Mouse (Mus musculus): ENCODE results near the gene Sub1.

Sub1 gene

GRCm38 (mm10) chr15:12013532-12014196, 16.9 kb upstream of the Sub1 start:
- ATAC-seq (ENCODE audit: insufficient number of reproducible peaks, low FRiP score, low TSS enrichment): no peak

- ATAC-seq (ENCODE audit: insufficient number of reproducible peaks, low FRiP score, low TSS enrichment): 0 out of 2 replicates have a peak, but pooled peaks have one; percentile 15
Measured at GRCm38 (mm10) chr15:12010602-12011044, 13.8 kb upstream of the Sub1 start.

GRCm38 (mm10) chr15:12009712-12010601, 13.2 kb upstream of the Sub1 start:
- ATAC-seq (ENCODE audit: insufficient number of reproducible peaks, low FRiP score, low TSS enrichment): 0 out of 2 replicates have a peak, but pooled peaks have one; percentile 20

GRCm38 (mm10) chr15:12008894-12009293, 12.1 kb upstream of the Sub1 start:
- ATAC-seq (ENCODE audit: insufficient number of reproducible peaks, low FRiP score, low TSS enrichment): no peak

GRCm38 (mm10) chr15:12007971-12008800, 11.4 kb upstream of the Sub1 start:
- ATAC-seq (ENCODE audit: insufficient number of reproducible peaks, low FRiP score, low TSS enrichment): no peak

GRCm38 (mm10) chr15:12007421-12007820, 10.6 kb upstream of the Sub1 start:
- ATAC-seq (ENCODE audit: insufficient number of reproducible peaks, low FRiP score, low TSS enrichment): no peak

GRCm38 (mm10) chr15:12006169-12006568, 9.4 kb upstream of the Sub1 start:
- no peak for ATAC-seq (ENCODE audit: insufficient number of reproducible peaks, low FRiP score, low TSS enrichment)

GRCm38 (mm10) chr15:11995815-11996201, 975 bp downstream of the Sub1 start:
- peak; percentile 99 for ATAC-seq (ENCODE audit: insufficient number of reproducible peaks, low FRiP score, low TSS enrichment)

- peak; percentile 13; the same call in 1 of the 2 replicates for ATAC-seq (ENCODE audit: insufficient number of reproducible peaks, low FRiP score, low TSS enrichment)
Measured at GRCm38 (mm10) chr15:11994921-11995814, 1.6 kb downstream of the Sub1 start.

- ATAC-seq (ENCODE audit: insufficient number of reproducible peaks, low FRiP score, low TSS enrichment): no peak
Measured at GRCm38 (mm10) chr15:11994006-11994405, 2.8 kb downstream of the Sub1 start.

GRCm38 (mm10) chr15:11991552-11992113, 5.2 kb downstream of the Sub1 start:
- ATAC-seq (ENCODE audit: insufficient number of reproducible peaks, low FRiP score, low TSS enrichment): no peak

- no peak for ATAC-seq (ENCODE audit: insufficient number of reproducible peaks, low FRiP score, low TSS enrichment)
Measured at GRCm38 (mm10) chr15:11988580-11988979, 8.2 kb downstream of the Sub1 start.

- ATAC-seq (ENCODE audit: insufficient number of reproducible peaks, low FRiP score, low TSS enrichment): no peak
Measured at GRCm38 (mm10) chr15:11987892-11988291, 8.9 kb downstream of the Sub1 start.

GRCm38 (mm10) chr15:11981985-11982384, 14.8 kb downstream of the Sub1 start:
- ATAC-seq (ENCODE audit: insufficient number of reproducible peaks, low FRiP score, low TSS enrichment): no peak

GRCm38 (mm10) chr15:11981501-11981900, 15.3 kb downstream of the Sub1 start:
- no peak for ATAC-seq (ENCODE audit: insufficient number of reproducible peaks, low FRiP score, low TSS enrichment)

GRCm38 (mm10) chr15:11978175-11978574, 18.6 kb downstream of the Sub1 start:
- ATAC-seq (ENCODE audit: insufficient number of reproducible peaks, low FRiP score, low TSS enrichment): no peak

- no peak for ATAC-seq (ENCODE audit: insufficient number of reproducible peaks, low FRiP score, low TSS enrichment)
Measured at GRCm38 (mm10) chr15:11977071-11977470, 19.7 kb downstream of the Sub1 start.

GRCm38 (mm10) chr15:11975836-11976235, 20.9 kb downstream of the Sub1 start:
- ATAC-seq (ENCODE audit: insufficient number of reproducible peaks, low FRiP score, low TSS enrichment): no peak

- ATAC-seq (ENCODE audit: insufficient number of reproducible peaks, low FRiP score, low TSS enrichment): peak; percentile 78
Measured at GRCm38 (mm10) chr15:11971854-11972420, 24.8 kb downstream of the Sub1 start.

All from cerebellum, adult (tissue).